Mouse (Mus musculus): ENCODE results near the gene Ap2s1.
"Not testable (repeated sequence)": the region's sequence is repeated elsewhere in the genome, so short reads cannot be mapped to it uniquely, and the experiment has no call there.

The Ap2s1 gene

DNA sequence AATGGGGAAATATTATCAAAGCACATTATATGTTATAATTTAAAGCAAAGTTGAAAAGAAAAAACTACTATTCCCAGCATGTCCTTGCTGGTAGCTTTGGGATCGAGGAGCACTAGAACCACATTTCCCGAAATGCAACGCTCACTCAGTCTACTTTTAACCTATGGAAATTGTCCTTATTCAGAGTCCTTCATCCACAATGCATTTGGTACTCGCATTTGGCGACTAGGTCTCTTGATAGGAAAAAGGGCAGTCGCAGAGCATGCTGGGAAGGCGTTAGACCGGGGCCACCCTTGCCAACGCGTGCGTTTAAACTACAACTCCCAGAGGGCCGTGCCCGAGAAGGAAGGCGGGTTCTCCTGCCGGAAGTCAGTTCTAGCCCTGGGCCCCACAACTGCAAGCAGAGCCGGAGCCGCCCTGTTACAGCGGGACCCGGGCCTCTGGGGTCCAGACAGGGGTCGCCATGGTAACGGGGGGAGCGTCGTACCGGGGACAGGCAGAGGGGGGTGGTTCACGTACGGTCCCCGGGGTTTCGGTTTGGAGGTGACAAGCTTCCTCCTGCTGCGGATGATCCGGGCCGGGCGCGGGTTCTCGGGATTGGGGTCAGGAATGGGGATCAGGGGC is at the start of gene Ap2s1:
TSS of gene Ap2s1 (plus strand) at position 338 of the 624 bp plus-strand sequence.
- peak; percentile 97 to 98 for DNase-seq (ENCODE audit: low spot score in 2 of 2)

DNA sequence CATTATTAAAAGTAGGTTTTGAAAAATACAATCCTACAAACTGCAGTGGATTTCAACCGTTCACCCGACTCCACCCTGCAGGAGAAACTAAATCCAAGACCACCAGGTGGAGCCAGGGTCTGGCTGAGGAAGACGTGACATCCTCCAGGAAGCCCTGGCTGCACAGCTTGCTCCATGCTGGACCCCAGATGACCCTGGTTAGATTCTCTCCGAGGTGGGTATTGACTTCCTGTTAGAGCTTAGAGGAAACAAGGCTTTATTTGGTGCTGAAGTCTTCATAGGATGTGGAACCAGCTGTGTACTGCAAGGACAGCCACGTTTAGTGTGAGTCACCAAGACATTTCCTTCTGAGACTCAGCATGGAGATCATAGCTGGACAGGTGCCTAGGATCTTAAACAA is 49.0 kb upstream of the Ap2s1 start:
- DNase-seq (ENCODE audit: low spot score in 2 of 2), result peak in 1 of 2 experiments; percentile 21

GRCm38 (mm10) chr7:16695025-16695424 is 43.2 kb upstream of the Ap2s1 start:
- no peak for DNase-seq (ENCODE audit: low spot score in 2 of 2)

- no peak for DNase-seq (ENCODE audit: low spot score in 2 of 2)
Observed at GRCm38 (mm10) chr7:16699042-16699441, 39.2 kb upstream of the Ap2s1 start.

DNA sequence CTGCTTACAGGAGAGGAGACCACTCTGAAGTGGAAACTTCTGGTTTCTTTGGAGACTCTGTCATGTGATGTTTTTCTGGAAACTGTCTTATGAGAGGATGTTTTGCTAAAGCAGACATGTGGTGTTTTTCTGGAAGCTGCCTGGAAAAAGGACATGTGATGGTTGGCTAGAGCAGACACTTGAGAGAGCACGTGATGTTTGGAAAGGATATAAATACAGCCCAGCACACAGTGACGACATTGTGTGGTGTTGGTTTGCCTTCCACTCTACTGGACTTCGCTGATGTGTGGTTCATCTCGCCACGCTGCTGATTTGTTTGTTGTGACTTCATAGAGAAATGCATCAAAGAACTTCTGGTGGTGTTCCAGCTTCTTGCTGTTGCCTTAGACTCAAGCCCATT is 37.6 kb upstream of the Ap2s1 start:
- peak; percentile 11 to 13 for DNase-seq (ENCODE audit: low spot score in 2 of 2)

DNA sequence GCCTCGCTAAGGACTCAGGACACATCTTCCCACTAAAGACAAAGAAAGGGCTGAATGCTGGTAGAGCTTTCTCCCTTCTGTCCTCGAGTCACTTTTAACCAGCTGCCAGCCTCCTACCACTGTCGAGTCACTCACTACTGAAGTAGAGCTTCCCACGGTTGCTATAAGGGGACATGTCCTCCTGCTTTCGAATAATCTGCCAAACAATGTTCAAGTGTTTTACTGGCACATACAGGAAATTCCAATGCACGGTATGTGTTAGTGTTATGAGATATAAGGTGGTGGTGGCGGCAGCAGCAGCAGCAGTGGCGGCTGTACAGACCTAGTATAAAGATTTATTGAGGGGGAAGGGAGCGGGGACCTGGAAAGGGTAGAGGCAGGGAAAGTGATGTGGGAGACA is 31.8 kb upstream of the Ap2s1 start:
- DNase-seq (ENCODE audit: low spot score in 2 of 2), result no peak

- no peak for DNase-seq (ENCODE audit: low spot score in 2 of 2)
Observed at GRCm38 (mm10) chr7:16708244-16708643, 30.0 kb upstream of the Ap2s1 start.

DNA sequence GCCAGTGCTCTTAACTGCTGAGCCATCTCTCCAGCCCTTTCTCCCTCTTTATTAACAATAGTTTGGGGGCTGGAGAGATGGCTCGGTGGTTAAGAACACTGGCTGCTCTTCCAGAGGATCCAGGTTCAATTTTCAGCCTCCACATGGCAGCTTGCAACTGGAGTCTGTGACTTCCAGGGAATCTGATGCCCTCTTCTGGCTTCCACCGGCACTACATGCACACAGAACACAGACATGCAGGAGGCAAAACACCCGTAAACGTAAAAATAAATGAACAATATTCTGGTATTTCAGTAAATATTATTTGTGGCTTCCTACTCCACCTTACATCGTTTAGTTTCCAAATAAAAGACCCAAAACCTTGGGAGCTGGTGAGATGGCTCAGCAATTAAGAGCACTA is 27.6 kb upstream of the Ap2s1 start:
- no peak for DNase-seq (ENCODE audit: low spot score in 2 of 2)

GRCm38 (mm10) chr7:16712633-16713415 is 25.4 kb upstream of the Ap2s1 start:
- DNase-seq (ENCODE audit: low spot score in 2 of 2), result no peak

DNA sequence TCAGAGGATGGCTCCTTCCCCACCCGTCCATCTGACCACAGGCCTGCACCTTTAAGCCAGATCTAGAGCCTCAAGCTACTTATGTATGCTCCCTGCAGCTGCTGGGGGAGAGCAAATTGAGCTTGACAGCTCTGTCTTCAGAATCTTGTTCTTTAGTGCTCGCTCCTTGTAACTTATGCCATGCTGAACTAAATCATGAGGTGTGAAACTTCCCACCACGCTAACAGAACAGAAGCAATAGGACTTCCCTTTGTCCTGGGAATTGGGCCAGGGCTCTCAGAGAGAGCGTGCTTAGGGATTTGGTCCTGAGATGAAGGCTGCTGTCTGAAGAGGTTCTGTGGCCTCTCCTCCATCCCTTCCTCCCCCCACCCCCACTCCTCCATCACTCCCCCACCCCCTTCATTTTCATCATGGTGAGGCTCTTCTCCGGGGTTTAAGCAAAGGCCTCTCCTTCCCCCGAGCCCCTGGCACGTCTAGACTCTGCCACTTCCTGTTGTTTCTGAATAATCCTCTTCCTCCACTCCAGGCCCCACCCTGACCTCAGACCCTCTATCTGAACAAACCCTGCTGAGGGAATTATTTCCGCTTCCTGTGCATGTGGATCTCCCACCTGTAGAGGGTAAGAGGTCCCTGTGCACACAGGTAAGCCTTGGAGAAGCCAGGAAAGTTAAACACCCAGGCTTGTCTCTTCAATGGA is 21.6 kb upstream of the Ap2s1 start:
- DNase-seq (ENCODE audit: low spot score in 2 of 2), result not testable (repeated sequence)

DNA sequence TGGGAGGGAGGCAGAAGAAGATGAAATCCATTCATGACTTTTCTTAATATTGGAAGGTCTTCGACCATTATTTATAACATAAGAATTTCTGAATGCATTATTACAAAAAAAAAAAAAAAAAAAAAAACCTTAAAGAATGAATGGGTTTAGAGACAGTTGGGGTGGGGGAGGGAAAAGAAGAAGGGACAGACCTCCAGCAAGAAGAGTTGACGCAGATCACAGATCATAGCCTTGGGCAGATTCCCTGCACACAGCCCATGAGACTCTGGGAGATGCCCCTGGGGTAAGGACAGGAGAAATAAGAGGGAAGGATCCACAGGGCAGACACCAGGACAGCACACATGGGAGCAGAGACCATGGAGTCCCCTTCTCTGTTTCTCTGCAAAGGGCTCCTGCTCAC is 16.6 kb upstream of the Ap2s1 start, which contains the start of gene Ceacam9:
TSS of gene Ceacam9 (plus strand) at position 301 of the 400 bp plus-strand sequence.
- no peak for DNase-seq (ENCODE audit: low spot score in 2 of 2)

DNA sequence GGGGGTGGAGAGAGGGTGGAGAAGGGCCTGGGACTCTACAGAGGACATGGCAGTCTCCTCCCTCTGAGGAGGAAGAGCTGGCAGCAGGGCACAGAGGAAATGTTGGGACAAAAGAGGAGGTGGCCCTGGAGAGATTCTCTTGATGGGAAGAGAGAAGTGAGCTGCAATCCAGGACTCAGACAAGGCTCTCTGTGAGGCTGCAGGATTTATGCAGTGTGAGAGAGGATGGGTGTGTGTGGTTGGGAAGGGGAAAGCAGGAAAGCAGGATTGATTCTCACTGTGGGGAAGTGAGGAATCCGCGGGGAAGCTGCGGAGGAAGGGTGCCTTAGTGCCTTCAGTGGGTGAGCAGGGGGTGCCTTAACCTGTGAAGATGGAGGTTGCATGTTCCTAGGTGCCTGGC is 15.7 kb upstream of the Ap2s1 start:
- DNase-seq (ENCODE audit: low spot score in 2 of 2), result not testable (repeated sequence)

DNA sequence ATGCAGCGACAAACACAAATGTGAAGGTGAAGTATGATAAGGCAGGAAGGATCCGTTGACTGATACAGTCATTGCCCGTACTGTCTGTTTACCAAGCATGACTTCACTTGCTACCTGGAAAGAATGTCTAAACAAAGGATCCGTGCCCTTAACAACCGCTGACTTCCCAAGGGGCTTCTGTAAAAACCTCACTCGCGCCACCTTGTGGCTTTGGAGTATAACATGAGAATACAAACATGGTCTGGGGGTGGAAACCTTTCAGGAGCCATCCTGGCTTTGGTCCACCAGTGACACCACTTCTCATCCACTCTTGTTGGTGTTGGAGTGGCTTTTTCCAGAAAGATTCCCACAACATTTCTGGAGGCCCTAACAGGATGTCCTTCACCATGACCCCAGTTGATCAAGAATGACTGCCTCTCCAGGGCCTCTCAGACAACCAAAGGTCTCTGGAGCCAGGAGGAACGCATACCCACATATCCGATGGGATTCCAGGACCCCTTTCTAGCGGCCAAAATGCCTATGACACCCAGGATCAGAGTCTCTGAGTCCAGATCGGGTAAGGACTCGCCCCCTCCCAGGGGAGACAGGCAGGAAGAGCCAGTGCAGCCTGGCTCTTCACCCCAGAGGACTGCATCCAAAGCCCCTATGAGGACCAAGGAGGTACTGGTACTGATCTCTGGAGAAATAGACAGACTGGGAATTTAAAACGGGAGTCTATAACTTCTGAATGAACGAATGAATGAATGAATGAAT is 9.4 kb upstream of the Ap2s1 start:
- peak; percentile 48 to 70 for DNase-seq (ENCODE audit: low spot score in 2 of 2)

DNA sequence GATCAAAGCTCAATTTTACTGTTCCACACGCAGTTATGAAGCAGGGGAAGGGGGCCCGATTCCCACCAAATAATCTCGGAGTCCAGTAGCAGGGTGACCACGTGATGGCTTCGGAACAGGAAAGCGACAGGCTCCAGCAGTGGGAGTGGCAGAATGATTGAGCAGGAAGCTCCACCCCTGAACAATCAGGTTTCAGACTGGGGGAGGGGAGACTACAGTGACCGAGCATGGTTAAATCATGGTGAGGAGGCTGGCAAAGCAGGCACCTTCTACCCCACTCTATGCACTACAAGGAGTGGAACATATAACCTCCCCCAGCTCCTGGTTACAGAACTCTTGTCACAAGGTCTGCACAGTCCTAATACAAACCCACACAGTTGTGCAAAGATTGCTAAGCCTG is 8.6 kb upstream of the Ap2s1 start:
- peak in 1 of 2 experiments; percentile 17 for DNase-seq (ENCODE audit: low spot score in 2 of 2)

DNA sequence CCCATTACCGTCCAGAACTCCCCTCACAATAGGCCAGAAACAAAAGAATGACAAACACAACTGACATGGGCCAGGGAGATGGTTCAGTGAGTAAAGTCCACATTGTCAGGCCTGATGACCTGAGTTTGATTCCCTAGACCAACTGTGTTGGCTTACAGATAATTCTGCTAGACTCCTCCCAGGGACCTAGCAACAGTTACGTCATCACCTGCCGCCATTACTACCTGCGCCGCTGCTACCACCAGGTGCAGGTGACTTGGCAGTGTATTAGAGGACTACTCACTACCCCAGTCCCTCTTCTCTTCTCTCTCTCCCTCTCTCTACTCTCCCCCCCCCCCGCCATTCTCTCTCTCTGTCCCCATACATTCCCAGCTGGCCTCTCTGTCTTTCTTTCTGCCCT is 7.4 kb upstream of the Ap2s1 start:
- DNase-seq (ENCODE audit: low spot score in 2 of 2), result no peak

DNA sequence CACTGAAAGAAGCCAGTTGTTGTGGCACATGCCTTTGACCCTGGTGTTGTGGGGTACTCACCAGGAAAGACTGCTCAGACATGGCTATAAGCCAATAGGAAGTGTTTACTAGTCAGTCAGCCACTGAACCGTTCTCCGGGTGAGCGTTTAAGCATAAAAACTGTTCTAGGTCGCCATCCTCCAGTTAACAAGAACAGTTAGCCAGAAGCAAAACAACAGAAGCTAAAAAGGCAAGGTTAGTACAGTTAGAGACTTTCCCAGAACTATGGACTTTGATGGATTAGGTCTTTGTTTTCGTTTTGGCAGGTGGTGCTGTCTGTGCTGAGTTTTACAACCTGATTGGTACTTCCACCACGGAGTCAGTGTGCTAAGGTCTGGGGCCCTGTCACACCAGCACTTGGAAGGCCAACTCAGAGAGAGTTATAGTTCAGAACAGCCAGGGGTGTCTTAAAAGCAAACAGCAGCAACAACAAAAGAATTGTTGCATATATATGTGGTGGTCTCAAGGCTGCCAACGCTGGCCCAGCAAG is 6.3 kb upstream of the Ap2s1 start:
- DNase-seq (ENCODE audit: low spot score in 2 of 2), result no peak

- DNase-seq (ENCODE audit: low spot score in 2 of 2), result no peak
Observed at GRCm38 (mm10) chr7:16737606-16738072, 571 bp upstream of the Ap2s1 start.

GRCm38 (mm10) chr7:16739056-16739604 is 920 bp downstream of the Ap2s1 start:
- no peak for DNase-seq (ENCODE audit: low spot score in 2 of 2)

GRCm38 (mm10) chr7:16745373-16745772 is 7.2 kb downstream of the Ap2s1 start:
- DNase-seq (ENCODE audit: low spot score in 2 of 2), result no peak

DNA sequence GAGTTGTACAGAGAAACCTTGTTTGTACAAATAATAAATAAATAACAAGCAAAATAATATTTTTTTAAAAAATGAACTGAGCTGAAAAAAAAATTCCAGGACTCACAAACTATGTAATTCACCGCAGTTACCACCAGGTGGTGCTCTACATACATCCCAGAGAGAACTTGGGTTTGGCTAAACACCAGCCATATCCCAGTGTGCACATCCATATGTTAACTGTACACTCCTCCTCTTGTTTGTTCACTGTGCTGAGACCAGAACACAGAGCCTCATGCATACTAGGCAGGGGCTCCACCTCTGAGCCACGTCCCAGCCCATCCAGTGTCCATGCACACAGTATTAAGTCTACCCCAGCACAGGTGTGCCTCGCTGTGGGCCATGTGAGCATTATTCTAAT is 7.9 kb downstream of the Ap2s1 start:
- peak in 1 of 2 experiments; percentile 49 for DNase-seq (ENCODE audit: low spot score in 2 of 2)

DNA sequence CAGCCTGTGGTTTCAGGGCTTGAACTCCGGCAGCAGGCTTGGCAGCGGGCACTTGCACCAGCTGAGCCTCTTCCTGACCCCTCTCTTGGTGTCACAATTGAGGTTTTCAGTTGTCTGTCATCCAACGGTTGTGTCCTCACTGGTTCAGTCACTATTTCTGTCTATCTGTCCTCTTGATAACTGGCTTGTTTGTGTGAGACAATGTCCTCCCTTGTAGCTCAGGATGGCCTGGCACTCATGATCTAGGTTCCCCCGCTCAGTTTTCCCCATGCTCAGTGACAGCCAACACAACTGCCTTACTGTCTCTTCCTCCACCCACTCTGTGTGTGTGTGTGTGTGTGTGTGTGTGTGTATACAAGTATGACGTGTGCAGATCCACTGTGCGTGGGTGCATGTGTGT is 9.4 kb downstream of the Ap2s1 start:
- DNase-seq (ENCODE audit: low spot score in 2 of 2), result no peak

Data from heart, adult 9 months (tissue).